Mouse (Mus musculus) CH12.LX (cell line): ENCODE data around the gene Gm38392. TPM values are rescaled to one million over a fixed set of nuclear protein-coding genes. Genes with fewer than 3 reads are reported as not detected.

Experiments used
- DNase-seq: peaks from one replicate; pipeline ENCODE4 v3.0.0-alpha.2; 2013; ENCODE audit errors: extremely low read depth
- H3K27ac ChIP-seq: 2 replicates; pipeline ENCODE4 v1.5.1; 2012; ENCODE audit warnings: low read depth, mild to moderate bottlenecking, control low read depth, moderate library complexity; ENCODE audit not compliant: insufficient read depth
- H3K27me3 ChIP-seq: replicated peaks from 2 replicates; pipeline ENCODE3; 2012; ENCODE audit warnings: inconsistent platforms
- H3K36me3 ChIP-seq, 2 experiments: replicated peaks in 1 of 2; 2 replicates each; pipeline versions ENCODE3 to v1.6.1; 2012; ENCODE audit warnings: inconsistent platforms in 1 of 2, low read length in 1 of 2, mild to moderate bottlenecking in 1 of 2, mixed read lengths in 1 of 2, moderate library complexity in 1 of 2; ENCODE audit not compliant: control insufficient read depth in 1 of 2, insufficient read depth in 1 of 2
- H3K4me1 ChIP-seq, 2 experiments: 2 replicates each; pipeline ENCODE4 v1.6.1; 2012; ENCODE audit warnings: inconsistent platforms in 1 of 2, moderate library complexity in 1 of 2; ENCODE audit not compliant: insufficient read depth in 2 of 2, control insufficient read depth in 1 of 2
- H3K4me2 ChIP-seq: 2 replicates; pipeline ENCODE4 v1.6.1; 2012; ENCODE audit warnings: low read depth, mild to moderate bottlenecking, control low read depth; ENCODE audit not compliant: poor library complexity, insufficient read depth, severe bottlenecking
- H3K4me3 ChIP-seq, 3 experiments: fragments of 150-350 bp in 1 of 3; sonication (generic) in 1 of 3; replicated peaks in 1 of 3; 2 replicates each; pipeline versions ENCODE3 to v1.5.1; 2011 to 2012; ENCODE audit warnings: low read depth in 2 of 3, low read length in 2 of 3, mild to moderate bottlenecking in 2 of 3, moderate library complexity in 2 of 3, control low read depth in 1 of 3, improper control_type of control experiment in 1 of 3, inconsistent platforms in 1 of 3, mixed read lengths in 1 of 3; ENCODE audit not compliant: poor library complexity in 1 of 3
- H3K79me2 ChIP-seq: replicated peaks from 2 replicates; pipeline ENCODE4 v1.6.1; 2012; ENCODE audit warnings: mild to moderate bottlenecking, moderate library complexity; ENCODE audit not compliant: control insufficient read depth, poor library complexity, insufficient read depth, severe bottlenecking; ENCODE audit errors: extremely low read depth
- H3K9ac ChIP-seq: 2 replicates; pipeline ENCODE4 v1.6.1; 2012; ENCODE audit warnings: low read depth, mild to moderate bottlenecking, control low read depth, moderate library complexity; ENCODE audit not compliant: insufficient read depth
- H3K9me3 ChIP-seq: replicated peaks from 2 replicates; pipeline ENCODE3; 2012; ENCODE audit warnings: low read length, inconsistent platforms, mixed read lengths
- BHLHE40 ChIP-seq: IDR thresholded peaks from 2 replicates; pipeline ENCODE4 v1.6.1; 2011; ENCODE audit warnings: mild to moderate bottlenecking, low read depth, low read length, improper control_type of control experiment
- CHD1 ChIP-seq: IDR thresholded peaks from 2 replicates; pipeline ENCODE4 v1.6.1; 2012; ENCODE audit warnings: low read depth, low read length, improper control_type of control experiment, inconsistent platforms
- CHD2 ChIP-seq: IDR thresholded peaks from 2 replicates; pipeline ENCODE4 v1.6.1; 2011; ENCODE audit warnings: low read length, improper control_type of control experiment
- EP300 ChIP-seq: IDR thresholded peaks from 2 replicates; pipeline ENCODE4 v1.6.1; 2011; ENCODE audit warnings: low read length, improper control_type of control experiment
- ETS1 ChIP-seq: conservative IDR thresholded peaks from 2 replicates; pipeline ENCODE4 v1.6.1; 2012; ENCODE audit warnings: low read depth, mild to moderate bottlenecking, inconsistent platforms, low read length, improper control_type of control experiment, moderate library complexity
- GABPA ChIP-seq: IDR thresholded peaks from 2 replicates; pipeline ENCODE4 v1.6.1; 2012; ENCODE audit warnings: low read depth, low read length, improper control_type of control experiment, inconsistent platforms; ENCODE audit not compliant: insufficient replicate concordance
- HCFC1 ChIP-seq: IDR thresholded peaks from 2 replicates; pipeline ENCODE4 v1.6.1; 2012; ENCODE audit warnings: low read depth, mild to moderate bottlenecking, inconsistent platforms, low read length, improper control_type of control experiment
- KAT2A ChIP-seq: IDR thresholded peaks from 2 replicates; pipeline ENCODE4 v1.6.1; 2012; ENCODE audit warnings: low read length, improper control_type of control experiment, inconsistent platforms; ENCODE audit not compliant: insufficient replicate concordance
- MAFK ChIP-seq: IDR thresholded peaks from 2 replicates; pipeline ENCODE4 v1.6.1; 2011; ENCODE audit warnings: low read length, improper control_type of control experiment; ENCODE audit not compliant: insufficient replicate concordance
- MAZ ChIP-seq: IDR thresholded peaks from 2 replicates; pipeline ENCODE4 v1.6.1; 2012; ENCODE audit warnings: low read depth, mild to moderate bottlenecking, inconsistent platforms, low read length, improper control_type of control experiment, moderate library complexity
- MEF2A ChIP-seq: IDR thresholded peaks from 2 replicates; pipeline ENCODE4 v1.6.1; 2014; ENCODE audit warnings: low read depth, mild to moderate bottlenecking, inconsistent platforms, low read length, improper control_type of control experiment, borderline replicate concordance
- NELFE ChIP-seq: IDR thresholded peaks from 2 replicates; pipeline ENCODE4 v1.6.1; 2011; ENCODE audit warnings: low read depth, low read length, improper control_type of control experiment
- NRF1 ChIP-seq: IDR thresholded peaks from 2 replicates; pipeline ENCODE4 v1.6.1; 2014; ENCODE audit warnings: low read depth, mild to moderate bottlenecking, inconsistent platforms, low read length, improper control_type of control experiment, moderate library complexity
- PAX5 ChIP-seq: IDR thresholded peaks from 2 replicates; pipeline ENCODE4 v1.6.1; 2012; ENCODE audit warnings: low read length, inconsistent platforms, mixed read lengths
- RAD21 ChIP-seq: IDR thresholded peaks from 2 replicates; pipeline ENCODE4 v1.6.1; 2011; ENCODE audit warnings: low read depth, mild to moderate bottlenecking, low read length, improper control_type of control experiment, moderate library complexity
- RCOR1 ChIP-seq: conservative IDR thresholded peaks from 2 replicates; pipeline ENCODE4 v1.6.1; 2012; ENCODE audit warnings: low read depth, mild to moderate bottlenecking, inconsistent platforms, low read length, improper control_type of control experiment
- SIN3A ChIP-seq: IDR thresholded peaks from 2 replicates; pipeline ENCODE4 v1.6.1; 2012; ENCODE audit warnings: low read length, improper control_type of control experiment, inconsistent platforms
- SMC3 ChIP-seq: IDR thresholded peaks from 2 replicates; pipeline ENCODE4 v1.6.1; 2011; ENCODE audit warnings: low read depth, low read length, improper control_type of control experiment
- TBP ChIP-seq: conservative IDR thresholded peaks from 2 replicates; pipeline ENCODE4 v1.6.1; 2011; ENCODE audit warnings: low read depth, low read length, improper control_type of control experiment
- TCF12 ChIP-seq: IDR thresholded peaks from 2 replicates; pipeline ENCODE4 v1.6.1; 2014; ENCODE audit warnings: low read depth, mild to moderate bottlenecking, inconsistent platforms, low read length, improper control_type of control experiment
- UBTF ChIP-seq: IDR thresholded peaks from 2 replicates; pipeline ENCODE4 v1.6.1; 2012; ENCODE audit warnings: low read depth, mild to moderate bottlenecking, inconsistent platforms, low read length, improper control_type of control experiment, moderate library complexity
- USF2 ChIP-seq: conservative IDR thresholded peaks from 2 replicates; pipeline ENCODE4 v1.6.1; 2011; ENCODE audit warnings: low read depth, low read length, improper control_type of control experiment
- ZC3H11A ChIP-seq: IDR thresholded peaks from 2 replicates; pipeline ENCODE4 v1.6.1; 2012; ENCODE audit warnings: low read depth, mild to moderate bottlenecking, inconsistent platforms, low read length, improper control_type of control experiment
- ZKSCAN1 ChIP-seq: IDR thresholded peaks from 2 replicates; pipeline ENCODE4 v1.6.1; 2012; ENCODE audit warnings: low read depth, inconsistent platforms, low read length, improper control_type of control experiment, borderline replicate concordance
- ZNF384 ChIP-seq: IDR thresholded peaks from 2 replicates; pipeline ENCODE4 v1.6.1; 2012; ENCODE audit warnings: low read depth, low read length, improper control_type of control experiment, inconsistent platforms
- dilution Hi-C: fragments of 300-500 bp; cut with MboI; formaldehyde crosslinking; loops from 2 replicates; pipeline ENCODE4 v1.14.3; 2020; ENCODE audit warnings: low sequenced_read_pairs; ENCODE audit not compliant: extremely low pct_unique_long_range_greater_than_20kb, extremely low pct_ligation_motif_present
- in situ Hi-C: fragments of 300-500 bp; cut with MboI; formaldehyde crosslinking; loops from 3 replicates; pipeline ENCODE4 v1.14.3; 2019; ENCODE audit warnings: low sequenced_read_pairs, low pct_ligation_motif_present, low pct_unique_long_range_greater_than_20kb, mixed read lengths
- polyA plus RNA-seq: library from polyadenylated mRNA; unstranded; fragments of >175 nt; gene quantifications from 2 replicates; pipeline ENCODE4 v1.2.1, GENCODE M21; 2012; ENCODE audit warnings: low read depth; ENCODE audit not compliant: insufficient read length
- total RNA-seq, 2 experiments: library from RNA; depleted of rRNA; stranded (reverse); fragments of 300-350 nt in 1 of 2; fragments of >200 nt in 1 of 2; gene quantifications; 2 replicates each; pipeline ENCODE4 v1.2.3; 2012 to 2014

The Gm38392 gene
- total and polyA plus RNA-seq, 3 experiments = not detected

DNA sequence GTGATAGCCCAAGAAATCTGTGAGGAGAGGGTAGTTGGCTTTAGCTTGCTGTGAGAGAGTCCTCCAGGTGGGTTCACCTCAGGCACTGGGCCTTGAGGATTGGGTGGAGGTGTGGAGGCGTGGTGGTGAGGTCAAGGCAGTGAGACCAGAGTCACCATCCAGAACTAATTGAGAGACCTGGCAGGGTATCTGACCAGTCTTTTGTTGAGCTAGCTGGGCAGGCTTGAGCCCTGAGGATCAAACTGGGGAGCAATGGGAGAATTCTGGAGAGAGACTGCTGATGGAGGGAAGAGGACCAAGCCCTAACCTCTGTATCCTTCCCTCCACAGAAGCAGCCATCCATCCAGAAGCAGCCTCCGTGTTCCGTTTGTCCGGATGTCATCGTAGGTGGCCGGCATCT, 77.7 kb downstream of the Gm38392 start:
- no peak overlapping the region for H3K4me3 ChIP-seq
- no peak overlapping the region for H3K27ac ChIP-seq
- H3K36me3 ChIP-seq = no peaks in the 10 kb centered on the region
- H3K79me2 ChIP-seq = no peaks in the 10 kb centered on the region
- TF ChIP-seq EP300 = no peak
- no peak for TF ChIP-seq SIN3A
- no peak for TF ChIP-seq RAD21
- no peak for TF ChIP-seq PAX5
- TF ChIP-seq BHLHE40 = no peak
- no peak for TF ChIP-seq TCF12
- no peak for TF ChIP-seq CHD1
- TF ChIP-seq HCFC1 = no peak
- no peak for TF ChIP-seq KAT2A
- no peak for TF ChIP-seq NELFE
- no peak for TF ChIP-seq SMC3
- TF ChIP-seq, all 38 proteins: peak for 0
- no peak overlapping the region for H3K4me2 ChIP-seq
- DNase-seq = no peak
- no peak overlapping the region for H3K9ac ChIP-seq
- in situ Hi-C loops = no loop called here
- H3K9me3 ChIP-seq = no peaks in the 10 kb centered on the region
- no peaks in the 10 kb centered on the region for H3K4me1 ChIP-seq
- dilution Hi-C loops = no loop called here
- peaks cover 97% of the 10 kb centered on the region for H3K27me3 ChIP-seq

- no peaks in the 10 kb centered on the region for H3K9me3 ChIP-seq
- no peak for DNase-seq
- no peaks in the 10 kb centered on the region for H3K79me2 ChIP-seq
- no peak overlapping the region for H3K9ac ChIP-seq
- in situ Hi-C loops = no loop called here
- H3K27ac ChIP-seq = no peak overlapping the region
- H3K4me2 ChIP-seq = no peak overlapping the region
- H3K36me3 ChIP-seq = no peaks in the 10 kb centered on the region
- H3K27me3 ChIP-seq = peaks cover 98% of the 10 kb centered on the region
- H3K4me1 ChIP-seq = no peaks in the 10 kb centered on the region
- no peak for TF ChIP-seq MAFK
- TF ChIP-seq BHLHE40 = no peak
- TF ChIP-seq ETS1 = no peak
- no peak for TF ChIP-seq SMC3
- TF ChIP-seq KAT2A = no peak
- TF ChIP-seq MEF2A = no peak
- TF ChIP-seq RCOR1 = no peak
- TF ChIP-seq ZNF384 = no peak
- TF ChIP-seq TBP = no peak
- no peak for TF ChIP-seq NRF1
- TF ChIP-seq CHD2 = no peak
- no peak for TF ChIP-seq HCFC1
- no peak for TF ChIP-seq ZC3H11A
- no peak for TF ChIP-seq ZKSCAN1
- TF ChIP-seq MAZ = no peak
- TF ChIP-seq USF2 = no peak
- no peak for TF ChIP-seq PAX5
- TF ChIP-seq UBTF = no peak
- no peak for TF ChIP-seq GABPA
- H3K4me3 ChIP-seq = no peak overlapping the region
- dilution Hi-C loops = no loop called here
Observed at GRCm38 (mm10) chr3:88208226-88208720, 78.7 kb downstream of the Gm38392 start.
